Mouse (Mus musculus): Measurements from ENCODE around the gene Gm10322. TPM values are rescaled to one million over a fixed set of nuclear protein-coding genes. Genes with fewer than 3 reads are reported as not detected.

Gm10322 gene
- total and polyA plus RNA-seq, 3 experiments: not detected

- H3K9ac ChIP-seq (ENCODE audit: insufficient read depth, low read depth): no peak overlapping the region
- in situ Hi-C loops (cut with MboI; ENCODE audit: low pct_ligation_motif_present, low pct_unique_long_range_greater_than_20kb, low sequenced_read_pairs): no loop called here
- H3K79me2 ChIP-seq (replicated peaks; ENCODE audit: control insufficient read depth, extremely low read depth, insufficient read depth, poor library complexity, severe bottlenecking): no peaks in the 10 kb centered on the region
- H3K27me3 ChIP-seq (replicated peaks): no peaks in the 10 kb centered on the region
- no peak overlapping the region for H3K27ac ChIP-seq (ENCODE audit: insufficient read depth, low read depth)
- H3K4me1 ChIP-seq (ENCODE audit: control insufficient read depth in 1 of 2, insufficient read depth in 2 of 2): peaks cover 0 to 18% of the 10 kb centered on the region in 2 experiments; a peak in 2 of 4 replicates
- TF ChIP-seq RAD21 (IDR thresholded peaks at IDR 0.05; ENCODE audit: low read depth, low read length) (no peak), MAZ (IDR thresholded peaks at IDR 0.05; ENCODE audit: low read depth, low read length) (no peak), ZMIZ1 (IDR thresholded peaks at IDR 0.05; ENCODE audit: low read depth, low read length) (no peak), HCFC1 (IDR thresholded peaks at IDR 0.05; ENCODE audit: low read depth, low read length) (no peak), GABPA (IDR thresholded peaks at IDR 0.05; ENCODE audit: insufficient replicate concordance, low read depth, low read length) (no peak), CHD1 (IDR thresholded peaks at IDR 0.05; ENCODE audit: low read depth, low read length) (no peak), POLR2A (IDR thresholded peaks at IDR 0.05; ENCODE audit: low read depth, low read length) (no peak), MAFK (IDR thresholded peaks at IDR 0.05; ENCODE audit: insufficient replicate concordance, low read length) (no peak), CTCF (conservative IDR thresholded peaks at IDR 0.05 in 1 of 2, IDR thresholded peaks at IDR 0.05 in 1 of 2; ENCODE audit: low read depth in 2 of 2, low read length in 2 of 2) (no peak), ETS1 (conservative IDR thresholded peaks at IDR 0.05; ENCODE audit: low read depth, low read length) (no peak), RCOR1 (conservative IDR thresholded peaks at IDR 0.05; ENCODE audit: low read depth, low read length) (no peak), UBTF (IDR thresholded peaks at IDR 0.05; ENCODE audit: low read depth, low read length) (no peak), TCF12 (IDR thresholded peaks at IDR 0.05; ENCODE audit: low read depth, low read length) (no peak), E2F4 (IDR thresholded peaks at IDR 0.05; ENCODE audit: insufficient replicate concordance, low read depth, low read length) (no peak), SMC3 (IDR thresholded peaks at IDR 0.05; ENCODE audit: low read depth, low read length) (no peak), KAT2A (IDR thresholded peaks at IDR 0.05; ENCODE audit: insufficient replicate concordance, low read length) (no peak), CHD2 (IDR thresholded peaks at IDR 0.05; ENCODE audit: low read length) (no peak), MXI1 (IDR thresholded peaks at IDR 0.05; ENCODE audit: low read depth, low read length) (no peak), NELFE (IDR thresholded peaks at IDR 0.05; ENCODE audit: low read depth, low read length) (no peak)
- DNase-seq (ENCODE audit: extremely low read depth): no peak
- dilution Hi-C loops (cut with MboI; ENCODE audit: extremely low pct_ligation_motif_present, extremely low pct_unique_long_range_greater_than_20kb, low sequenced_read_pairs): no loop called here
- no peak overlapping the region for H3K4me2 ChIP-seq (ENCODE audit: insufficient read depth, low read depth, poor library complexity, severe bottlenecking)
- H3K36me3 ChIP-seq (replicated peaks in 1 of 2; ENCODE audit: control insufficient read depth in 1 of 2, insufficient read depth in 1 of 2, low read length in 1 of 2): peaks cover 0 to 25% of the 10 kb centered on the region in 2 experiments
- peaks cover 9% of the 10 kb centered on the region for H3K9me3 ChIP-seq (replicated peaks; ENCODE audit: low read length)
- H3K4me3 ChIP-seq (replicated peaks in 1 of 3; ENCODE audit: low read depth in 2 of 3, low read length in 2 of 3, poor library complexity in 1 of 3): no peak overlapping the region
Observed at GRCm38 (mm10) chr10:59645153-59645552, 29.3 kb downstream of the Gm10322 start.

GRCm38 (mm10) chr10:59646821-59647378 is 31.0 kb downstream of the Gm10322 start:
- H3K4me2 ChIP-seq (ENCODE audit: insufficient read depth, low read depth, poor library complexity, severe bottlenecking): no peak overlapping the region
- no peak overlapping the region for H3K9ac ChIP-seq (ENCODE audit: insufficient read depth, low read depth)
- DNase-seq (ENCODE audit: extremely low read depth): no peak
- peaks cover 0 to 18% of the 10 kb centered on the region in 2 experiments; a peak in 2 of 4 replicates for H3K4me1 ChIP-seq (ENCODE audit: control insufficient read depth in 1 of 2, insufficient read depth in 2 of 2)
- in situ Hi-C loops (cut with MboI; ENCODE audit: low pct_ligation_motif_present, low pct_unique_long_range_greater_than_20kb, low sequenced_read_pairs) (no loop called here), dilution Hi-C loops (cut with MboI; ENCODE audit: extremely low pct_ligation_motif_present, extremely low pct_unique_long_range_greater_than_20kb, low sequenced_read_pairs) (no loop called here)
- H3K4me3 ChIP-seq (replicated peaks in 1 of 3; ENCODE audit: low read depth in 2 of 3, low read length in 2 of 3, poor library complexity in 1 of 3): no peak overlapping the region
- H3K27ac ChIP-seq (ENCODE audit: insufficient read depth, low read depth): no peak overlapping the region
- peaks cover 11% of the 10 kb centered on the region for H3K9me3 ChIP-seq (replicated peaks; ENCODE audit: low read length)
- H3K36me3 ChIP-seq (replicated peaks in 1 of 2; ENCODE audit: control insufficient read depth in 1 of 2, insufficient read depth in 1 of 2, low read length in 1 of 2): peaks cover 0 to 13% of the 10 kb centered on the region in 2 experiments
- TF ChIP-seq MAFK (IDR thresholded peaks at IDR 0.05; ENCODE audit: insufficient replicate concordance, low read length): peak; percentile 93
- TF ChIP-seq ZKSCAN1 (IDR thresholded peaks at IDR 0.05; ENCODE audit: borderline replicate concordance, low read depth, low read length): no peak
- no peak for TF ChIP-seq CHD2 (IDR thresholded peaks at IDR 0.05; ENCODE audit: low read length)
- H3K27me3 ChIP-seq (replicated peaks): no peaks in the 10 kb centered on the region
- no peaks in the 10 kb centered on the region for H3K79me2 ChIP-seq (replicated peaks; ENCODE audit: control insufficient read depth, extremely low read depth, insufficient read depth, poor library complexity, severe bottlenecking)
